Mouse (Mus musculus) MEL (cell line): ENCODE results near the gene Foxd1. TPM values are rescaled to one million over a fixed set of nuclear protein-coding genes. Genes with fewer than 3 reads are reported as not detected.

Experiments
- DNase-seq: peaks from one replicate; pipeline ENCODE4 v3.0.0; 2011; ENCODE audit warnings: low read depth, low spot score
- H3K27ac ChIP-seq: 2 replicates; pipeline ENCODE4 v1.5.1; 2012; ENCODE audit warnings: low read depth, mild to moderate bottlenecking, control low read depth, low read length, moderate library complexity; ENCODE audit not compliant: control insufficient read depth
- H3K27me3 ChIP-seq, 2 experiments: fragments of 150-350 bp in 1 of 2; sonication (generic) in 1 of 2; 2 replicates each; pipeline ENCODE4 v1.6.1; 2012; ENCODE audit warnings: low read length in 2 of 2, mild to moderate bottlenecking in 2 of 2, improper control_type of control experiment in 1 of 2, moderate library complexity in 1 of 2; ENCODE audit not compliant: insufficient read depth in 2 of 2, control insufficient read depth in 1 of 2
- H3K36me3 ChIP-seq, 2 experiments: 2 replicates each; pipeline ENCODE4 v1.6.1; 2012 to 2014; ENCODE audit warnings: low read length in 2 of 2, improper control_type of control experiment in 1 of 2, inconsistent platforms in 1 of 2, mild to moderate bottlenecking in 1 of 2; ENCODE audit not compliant: insufficient read depth in 2 of 2, control insufficient read depth in 1 of 2
- H3K4me1 ChIP-seq, 2 experiments: fragments of 150-350 bp in 1 of 2; sonication (generic) in 1 of 2; 2 replicates each; pipeline ENCODE4 v1.6.1; 2012; ENCODE audit warnings: low read length in 2 of 2, improper control_type of control experiment in 1 of 2, mild to moderate bottlenecking in 1 of 2; ENCODE audit not compliant: insufficient read depth in 2 of 2, control insufficient read depth in 1 of 2
- H3K4me3 ChIP-seq, 2 experiments: fragments of 150-350 bp in 1 of 2; sonication (generic) in 1 of 2; 2 replicates each; pipeline ENCODE4 v1.5.1; 2012; ENCODE audit warnings: low read depth in 2 of 2, low read length in 2 of 2, mild to moderate bottlenecking in 2 of 2, moderate library complexity in 2 of 2, control low read depth in 1 of 2, improper control_type of control experiment in 1 of 2; ENCODE audit not compliant: control insufficient read depth in 1 of 2, insufficient read depth in 1 of 2
- H3K79me2 ChIP-seq: 2 replicates; pipeline ENCODE4 v1.6.1; 2012; ENCODE audit warnings: mild to moderate bottlenecking, low read length, moderate library complexity; ENCODE audit not compliant: control insufficient read depth, poor library complexity, insufficient read depth
- H3K9ac ChIP-seq: 2 replicates; pipeline ENCODE4 v1.6.1; 2012; ENCODE audit warnings: low read depth, mild to moderate bottlenecking, control low read depth, low read length, moderate library complexity; ENCODE audit not compliant: control insufficient read depth, poor library complexity, severe bottlenecking
- H3K9me3 ChIP-seq: fragments of 150-350 bp; sonication (generic); replicated peaks from 2 replicates; pipeline ENCODE4 v1.6.1; 2012; ENCODE audit warnings: mild to moderate bottlenecking, low read length, improper control_type of control experiment, moderate library complexity; ENCODE audit not compliant: insufficient read depth
- BHLHE40 ChIP-seq: IDR thresholded peaks from 2 replicates; pipeline ENCODE4 v1.6.1; 2012; ENCODE audit warnings: low read depth, mild to moderate bottlenecking, inconsistent platforms, low read length, improper control_type of control experiment, borderline replicate concordance
- CHD1 ChIP-seq: IDR thresholded peaks from 2 replicates; pipeline ENCODE4 v1.6.1; 2012; ENCODE audit warnings: low read depth, mild to moderate bottlenecking, inconsistent platforms, low read length, improper control_type of control experiment
- CHD2 ChIP-seq: IDR thresholded peaks from 2 replicates; pipeline ENCODE4 v1.6.1; 2011; ENCODE audit warnings: low read length, improper control_type of control experiment
- CTCF ChIP-seq, 3 experiments: IDR thresholded peaks in 2 of 3; conservative IDR thresholded peaks in 1 of 3; 2 replicates each; pipeline ENCODE4 v1.5.1; 2011 to 2012; ENCODE audit warnings: low read length in 3 of 3, low read depth in 2 of 3, mild to moderate bottlenecking in 2 of 3, improper control_type of control experiment in 1 of 3, inconsistent platforms in 1 of 3, mixed read lengths in 1 of 3, moderate library complexity in 1 of 3; ENCODE audit not compliant: control insufficient read depth in 1 of 3, insufficient read depth in 1 of 3, poor library complexity in 1 of 3, severe bottlenecking in 1 of 3
- E2F4 ChIP-seq: IDR thresholded peaks from 2 replicates; pipeline ENCODE4 v1.6.1; 2011; ENCODE audit warnings: low read depth, low read length, improper control_type of control experiment, borderline replicate concordance
- ETS1 ChIP-seq: IDR thresholded peaks from 2 replicates; pipeline ENCODE4 v1.6.1; 2012; ENCODE audit warnings: low read depth, mild to moderate bottlenecking, inconsistent platforms, low read length, improper control_type of control experiment, moderate library complexity
- GABPA ChIP-seq: IDR thresholded peaks from 2 replicates; pipeline ENCODE4 v1.6.1; 2012; ENCODE audit warnings: low read depth, mild to moderate bottlenecking, inconsistent platforms, low read length, improper control_type of control experiment, moderate library complexity
- MAFK ChIP-seq: IDR thresholded peaks from 2 replicates; pipeline ENCODE4 v1.6.1; 2011; ENCODE audit warnings: low read depth, mild to moderate bottlenecking, low read length, improper control_type of control experiment, borderline replicate concordance
- MAX ChIP-seq: IDR thresholded peaks from 2 replicates; pipeline ENCODE4 v1.6.1; 2011; ENCODE audit warnings: low read length, improper control_type of control experiment
- MXI1 ChIP-seq: IDR thresholded peaks from 2 replicates; pipeline ENCODE4 v1.6.1; 2011; ENCODE audit warnings: mild to moderate bottlenecking, low read depth, low read length, improper control_type of control experiment
- MYB ChIP-seq: IDR thresholded peaks from 2 replicates; pipeline ENCODE4 v1.6.1; 2011; ENCODE audit warnings: mild to moderate bottlenecking, low read depth, low read length, improper control_type of control experiment
- MYC ChIP-seq: IDR thresholded peaks from 2 replicates; pipeline ENCODE4 v1.6.1; 2011; ENCODE audit warnings: low read depth, mild to moderate bottlenecking, low read length, improper control_type of control experiment, moderate library complexity
- NRF1 ChIP-seq: IDR thresholded peaks from 2 replicates; pipeline ENCODE4 v1.6.1; 2014; ENCODE audit warnings: low read depth, mild to moderate bottlenecking, inconsistent platforms, low read length, improper control_type of control experiment, moderate library complexity; ENCODE audit not compliant: poor library complexity, insufficient read depth, severe bottlenecking
- POLR2AphosphoS2 ChIP-seq: IDR thresholded peaks from 2 replicates; pipeline ENCODE4 v1.6.1; 2011; ENCODE audit warnings: low read length, improper control_type of control experiment
- POLR2AphosphoS5 ChIP-seq: IDR thresholded peaks from 2 replicates; pipeline ENCODE4 v1.6.1; 2012; ENCODE audit warnings: low read depth, borderline replicate concordance, mild to moderate bottlenecking, inconsistent platforms, low read length, moderate library complexity, mixed read lengths
- SIN3A ChIP-seq: IDR thresholded peaks from 2 replicates; pipeline ENCODE4 v1.6.1; 2012; ENCODE audit warnings: low read length, improper control_type of control experiment, inconsistent platforms
- SMC3 ChIP-seq: IDR thresholded peaks from 2 replicates; pipeline ENCODE4 v1.6.1; 2011; ENCODE audit warnings: low read depth, low read length, improper control_type of control experiment
- TBP ChIP-seq: IDR thresholded peaks from 2 replicates; pipeline ENCODE4 v1.8.0; 2011; ENCODE audit warnings: low read depth, low read length, improper control_type of control experiment
- TCF12 ChIP-seq: IDR thresholded peaks from 2 replicates; pipeline ENCODE4 v1.6.1; 2014; ENCODE audit warnings: low read depth, mild to moderate bottlenecking, inconsistent platforms, low read length, improper control_type of control experiment, moderate library complexity
- USF1 ChIP-seq: IDR thresholded peaks from 2 replicates; pipeline ENCODE4 v1.6.1; 2014; ENCODE audit warnings: low read depth, mild to moderate bottlenecking, inconsistent platforms, low read length, improper control_type of control experiment, moderate library complexity
- ZC3H11A ChIP-seq: IDR thresholded peaks from 2 replicates; pipeline ENCODE4 v1.6.1; 2012; ENCODE audit warnings: low read depth, mild to moderate bottlenecking, inconsistent platforms, low read length, improper control_type of control experiment
- ZKSCAN1 ChIP-seq: IDR thresholded peaks from 2 replicates; pipeline ENCODE4 v1.6.1; 2012; ENCODE audit warnings: low read depth, mild to moderate bottlenecking, inconsistent platforms, low read length, improper control_type of control experiment, moderate library complexity
- ZMIZ1 ChIP-seq: IDR thresholded peaks from 2 replicates; pipeline ENCODE4 v1.6.1; 2012; ENCODE audit warnings: low read depth, mild to moderate bottlenecking, inconsistent platforms, low read length, improper control_type of control experiment, moderate library complexity
- ZNF384 ChIP-seq: IDR thresholded peaks from 2 replicates; pipeline ENCODE4 v1.6.1; 2012; ENCODE audit warnings: low read depth, mild to moderate bottlenecking, inconsistent platforms, low read length, improper control_type of control experiment
- polyA plus RNA-seq, 2 experiments: library from polyadenylated mRNA; stranded (reverse) in 1 of 2; unstranded in 1 of 2; fragments of >175 nt in 1 of 2; fragments of >200 nt in 1 of 2; gene quantifications; 2 replicates each; pipeline versions ENCODE4 v1.2.1 to v1.2.4; 2012; ENCODE audit warnings: low replicate concordance in 2 of 2, low read depth in 1 of 2; ENCODE audit not compliant: insufficient read length in 2 of 2, insufficient read depth in 1 of 2, missing spikeins in 1 of 2
- total RNA-seq: library from RNA; depleted of rRNA; stranded (reverse); fragments of 300-350 nt; gene quantifications from 2 replicates; pipeline ENCODE4 v1.2.3, GENCODE M21; 2012

Gene Foxd1
- total and polyA plus RNA-seq, 3 experiments = not detected

- no peaks in the 10 kb centered on the region for H3K79me2 ChIP-seq
- H3K9ac ChIP-seq = no peak overlapping the region
- H3K9me3 ChIP-seq = no peaks in the 10 kb centered on the region
- no peak for TF ChIP-seq MXI1
- TF ChIP-seq ZNF384 = no peak
- TF ChIP-seq ZC3H11A = no peak
- TF ChIP-seq ZMIZ1 = no peak
- no peak for TF ChIP-seq USF1
- TF ChIP-seq TCF12 = no peak
- TF ChIP-seq MYB = no peak
- no peak for TF ChIP-seq E2F4
- no peak for TF ChIP-seq BHLHE40
- TF ChIP-seq CHD2 = no peak
- no peak for TF ChIP-seq ETS1
- no peak overlapping the region for H3K4me3 ChIP-seq
- DNase-seq = no peak
- H3K27me3 ChIP-seq = no peaks in the 10 kb centered on the region; a peak in 1 of 4 replicates
- H3K36me3 ChIP-seq = no peaks in the 10 kb centered on the region
- no peaks in the 10 kb centered on the region for H3K4me1 ChIP-seq
- H3K27ac ChIP-seq = no peak overlapping the region
Measured at GRCm38 (mm10) chr13:98365766-98366421, 11.9 kb downstream of the Foxd1 start.

GRCm38 (mm10) chr13:98366469-98367275 lies 12.6 kb downstream of the Foxd1 start:
- H3K27ac ChIP-seq = no peak overlapping the region
- no peak overlapping the region for H3K4me3 ChIP-seq
- H3K4me1 ChIP-seq = no peaks in the 10 kb centered on the region
- H3K79me2 ChIP-seq = no peaks in the 10 kb centered on the region
- no peaks in the 10 kb centered on the region for H3K9me3 ChIP-seq
- H3K27me3 ChIP-seq = no peaks in the 10 kb centered on the region; a peak in 1 of 4 replicates
- H3K36me3 ChIP-seq = no peaks in the 10 kb centered on the region
- no peak for DNase-seq
- TF ChIP-seq SMC3 = no peak
- TF ChIP-seq MAFK = no peak
- TF ChIP-seq SIN3A = no peak
- TF ChIP-seq TCF12 = no peak
- TF ChIP-seq NRF1 = no peak
- no peak for TF ChIP-seq GABPA
- no peak for TF ChIP-seq POLR2AphosphoS2
- no peak for TF ChIP-seq ZNF384
- no peak for TF ChIP-seq ZKSCAN1
- no peak for TF ChIP-seq CHD1
- no peak for TF ChIP-seq MAX
- TF ChIP-seq TBP = no peak
- TF ChIP-seq CTCF (IDR thresholded peaks at IDR 0.05 in 2 of 3, conservative IDR thresholded peaks at IDR 0.05 in 1 of 3; ENCODE audit: control insufficient read depth in 1 of 3, insufficient read depth in 1 of 3, low read depth in 2 of 3, low read length in 3 of 3, poor library complexity in 1 of 3, severe bottlenecking in 1 of 3) = no peak
- TF ChIP-seq BHLHE40 = no peak
- no peak for TF ChIP-seq ZMIZ1
- no peak for TF ChIP-seq POLR2AphosphoS5
- no peak for TF ChIP-seq MYC
- H3K9ac ChIP-seq = no peak overlapping the region
